Mouse (Mus musculus) layer of hippocampus, adult 8-10 months (tissue): ENCODE results near the gene Slc37a1. TPM values are rescaled to one million over a fixed set of nuclear protein-coding genes. Genes with fewer than 3 reads are reported as not detected.
"Not testable (repeated sequence)": the region's sequence is repeated elsewhere in the genome, so short reads cannot be mapped to it uniquely, and the experiment has no call there.

Source experiments
- DNase-seq, 2 experiments: peaks; one replicate each; pipeline ENCODE4 v3.0.0; 2022; ENCODE audit warnings: low spot score in 2 of 2
- total RNA-seq, 4 experiments: library from RNA; stranded (reverse); gene quantifications; 2 replicates each; pipeline ENCODE4 v1.2.4; 2022

The Slc37a1 gene
- total RNA-seq, 4 experiments from 2014 or later: 7.3 to 9.3 (median 8.5) TPM

DNA sequence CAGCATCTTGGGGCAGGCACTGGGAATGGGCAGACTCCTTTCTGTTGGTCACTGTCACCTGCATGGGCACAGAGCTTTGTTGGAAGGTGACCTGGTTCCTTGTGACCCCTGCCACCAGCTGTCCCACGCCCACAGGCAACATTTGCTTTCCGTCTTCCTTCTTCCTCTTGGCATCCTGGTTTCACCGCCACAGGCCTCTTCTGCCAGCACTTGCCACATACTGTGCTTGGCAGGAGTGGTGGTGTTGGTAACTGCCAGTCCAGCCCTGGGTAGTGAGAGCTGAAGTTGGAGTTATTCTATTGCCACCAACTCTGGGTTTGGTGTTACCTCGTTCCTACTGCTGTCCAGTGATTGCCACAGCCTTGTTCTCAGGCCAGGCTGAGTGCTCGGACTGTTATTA lies 61.5 kb downstream of the Slc37a1 start:
- no peak for DNase-seq

- peak; percentile 29 to 49 for DNase-seq
Measured at GRCm38 (mm10) chr17:31349388-31349787, 62.8 kb downstream of the Slc37a1 start.

- no peak for DNase-seq
Measured at GRCm38 (mm10) chr17:31351984-31352383, 65.4 kb downstream of the Slc37a1 start.

- no peak for DNase-seq
Measured at GRCm38 (mm10) chr17:31353255-31353654, 66.7 kb downstream of the Slc37a1 start.

GRCm38 (mm10) chr17:31354684-31355083 lies 68.1 kb downstream of the Slc37a1 start:
- not testable (repeated sequence) for DNase-seq

GRCm38 (mm10) chr17:31355792-31356502 lies 69.4 kb downstream of the Slc37a1 start:
- DNase-seq: no peak

DNA sequence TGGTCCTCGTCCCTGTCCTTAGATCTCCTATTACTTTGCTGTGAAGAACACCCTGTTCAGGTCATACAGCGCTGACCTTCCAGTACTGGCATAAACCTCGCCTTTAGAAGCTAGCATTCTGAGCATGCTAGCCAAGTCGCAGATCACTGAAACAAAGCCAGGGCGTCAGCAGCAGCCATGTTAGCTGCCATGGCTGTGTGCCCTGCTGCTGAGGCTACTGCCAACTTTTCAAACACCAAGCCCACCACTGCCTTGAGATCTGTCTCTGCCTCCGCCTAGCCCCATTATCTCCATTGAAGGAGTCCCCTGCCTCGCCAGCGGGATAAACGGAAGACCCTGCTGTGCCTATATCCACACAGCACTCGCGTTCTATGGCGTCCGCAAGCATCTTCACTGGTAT lies 74.0 kb downstream of the Slc37a1 start:
- no peak for DNase-seq

- no peak for DNase-seq
Measured at GRCm38 (mm10) chr17:31365586-31366166, 79.1 kb downstream of the Slc37a1 start.

GRCm38 (mm10) chr17:31370221-31370620 lies 83.6 kb downstream of the Slc37a1 start:
- DNase-seq: no peak

DNA sequence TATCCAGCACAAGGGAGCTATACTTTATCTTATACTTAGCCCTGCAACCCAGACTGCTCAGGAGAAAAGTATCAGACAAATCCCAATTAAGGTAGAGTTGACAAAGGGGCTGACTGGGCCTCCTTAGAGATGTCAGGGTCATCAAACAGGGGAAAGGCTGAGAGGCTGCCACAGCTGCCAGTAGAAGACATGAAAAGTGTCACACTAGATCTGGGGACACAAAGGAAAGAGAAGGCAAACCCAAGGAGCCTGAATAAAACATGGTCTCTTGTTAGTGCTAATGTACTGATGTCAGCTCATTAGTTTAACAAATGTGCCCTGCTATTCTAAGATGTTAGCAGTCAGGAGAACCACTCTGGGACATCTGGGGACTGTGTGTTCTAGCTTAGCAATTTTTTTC lies 84.3 kb downstream of the Slc37a1 start:
- no peak for DNase-seq

- peak; percentile 67 to 76 for DNase-seq
Measured at GRCm38 (mm10) chr17:31377961-31378360, 91.4 kb downstream of the Slc37a1 start.

DNA sequence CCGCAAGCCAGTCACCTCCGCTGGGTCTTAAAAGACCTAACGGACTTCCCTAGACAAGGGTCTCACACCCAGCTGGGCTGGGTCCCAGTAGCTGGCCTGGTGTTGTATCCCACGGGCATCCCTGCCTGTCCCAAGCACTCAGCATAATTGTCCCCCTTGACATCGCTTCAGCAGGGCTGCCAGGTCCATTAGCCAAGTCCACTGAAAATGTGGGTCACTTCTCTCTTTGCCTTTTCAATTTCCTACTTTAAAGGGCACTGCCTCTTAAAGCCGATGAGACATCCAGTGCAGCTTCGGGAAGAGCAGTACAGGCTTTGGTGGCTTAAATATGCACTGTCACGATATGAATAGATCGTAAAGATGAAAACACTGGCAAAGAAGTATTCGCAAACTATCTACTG lies 91.8 kb downstream of the Slc37a1 start:
- DNase-seq: no peak

- DNase-seq: no peak
Measured at GRCm38 (mm10) chr17:31379086-31379485, 92.5 kb downstream of the Slc37a1 start.

GRCm38 (mm10) chr17:31379863-31380262 lies 93.3 kb downstream of the Slc37a1 start:
- DNase-seq: no peak

- no peak for DNase-seq
Measured at GRCm38 (mm10) chr17:31383320-31383719, 96.7 kb downstream of the Slc37a1 start.

GRCm38 (mm10) chr17:31384968-31385627 lies 98.5 kb downstream of the Slc37a1 start:
- no peak for DNase-seq

GRCm38 (mm10) chr17:31385671-31386665 lies 99.4 kb downstream of the Slc37a1 start, which contains the start of gene Pde9a:
Gene Pde9a (plus strand): TSS chr17:31386210.
- DNase-seq: peak in 1 of 2 experiments; percentile 48

- no peak for DNase-seq
Measured at GRCm38 (mm10) chr17:31386766-31387275, 100.2 kb downstream of the Slc37a1 start.

DNA sequence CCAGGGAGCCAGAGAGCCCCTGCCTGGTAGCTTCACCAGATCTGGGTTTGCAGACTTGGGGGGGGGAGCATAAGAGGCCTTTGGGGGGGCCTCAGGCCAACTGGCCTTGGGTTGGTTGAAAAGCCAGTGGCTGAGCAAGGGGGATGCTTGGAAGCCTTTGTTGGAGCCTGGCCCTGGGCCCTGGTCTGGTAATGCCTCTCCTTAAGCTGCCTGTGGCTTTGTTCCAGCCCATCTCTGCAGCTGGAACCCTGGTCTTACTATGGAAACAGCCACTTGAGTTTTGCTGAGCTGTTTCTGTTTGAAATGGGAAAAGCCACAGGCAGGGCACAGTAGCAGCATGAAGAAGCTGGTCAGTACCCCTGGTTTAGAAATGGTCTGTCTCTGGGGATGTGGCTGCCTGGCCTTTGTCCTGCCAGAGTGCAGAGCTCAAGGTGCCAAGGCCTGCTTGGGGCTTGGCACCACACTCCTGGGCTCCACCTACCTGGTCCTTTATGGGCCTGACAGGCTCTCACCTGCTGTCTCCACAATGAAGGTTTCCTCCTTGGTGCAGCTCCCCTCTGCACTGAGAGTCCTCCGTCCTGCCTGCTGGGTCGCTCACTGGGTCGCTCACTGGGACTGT lies 102.9 kb downstream of the Slc37a1 start:
- DNase-seq: no peak

- DNase-seq: no peak
Measured at GRCm38 (mm10) chr17:31391462-31391861, 104.9 kb downstream of the Slc37a1 start.

- DNase-seq: no peak
Measured at GRCm38 (mm10) chr17:31392041-31392440, 105.4 kb downstream of the Slc37a1 start.
